Mouse (Mus musculus) bone marrow, adult 2 months (tissue): ENCODE data around the gene Mlh3.

Source experiments
- CTCF ChIP-seq: fragments of 200-500 bp; IDR thresholded peaks from 2 replicates; pipeline ENCODE4 v1.5.1; 2011; ENCODE audit warnings: low read length, control low read depth; ENCODE audit not compliant: control insufficient read depth, insufficient read depth
- POLR2A ChIP-seq: fragments of 200-500 bp; IDR thresholded peaks from 2 replicates; pipeline ENCODE4 v1.6.1; 2011; ENCODE audit warnings: low read depth, mild to moderate bottlenecking, control low read depth, low read length, borderline replicate concordance; ENCODE audit not compliant: control insufficient read depth

GRCm38 (mm10) chr12:85257008-85257639, 13.3 kb downstream of the Mlh3 start:
- no peak for TF ChIP-seq CTCF
- TF ChIP-seq POLR2A = no peak
